Mouse (Mus musculus): ENCODE measurements around the gene Tmprss11b. TPM values are rescaled to one million over a fixed set of nuclear protein-coding genes. Genes with fewer than 3 reads are reported as not detected.

Gene Tmprss11b
- not detected for polyA plus RNA-seq (2014; fragmentation: Illumina TruSeq; extraction: RNeasy Lipid Tissue Mini Kit (QIAGEN cat#74804); ENCODE audit: low read depth, low replicate concordance)

DNA sequence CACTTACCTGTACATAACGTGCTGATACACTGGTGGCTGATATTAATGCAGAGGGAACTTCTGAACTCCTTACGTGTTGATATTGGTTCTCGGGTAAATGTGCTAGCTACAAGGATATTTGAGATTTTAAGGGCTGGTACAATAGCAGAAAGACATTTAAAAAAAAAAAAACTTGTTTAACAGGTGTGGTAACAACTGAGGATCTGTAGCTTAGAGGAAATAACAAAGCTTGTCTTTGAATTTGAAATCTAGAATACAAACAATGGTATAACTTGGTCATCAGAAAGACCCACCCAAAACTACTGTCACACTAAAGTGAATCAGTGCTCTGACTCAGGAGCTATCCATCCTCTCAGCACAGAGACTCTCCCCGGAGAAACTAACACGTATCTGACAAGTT lies at the start of gene Tmprss11b:
Tmprss11b (minus strand) TSS at position 101 of the 400 bp plus-strand sequence.

GRCm38 (mm10) chr5:86632324-86632723 lies 43.8 kb downstream of the Tmprss11b start, which contains the start of gene Tmprss11f:
Gene Tmprss11f, minus strand, starts transcription at chr5:86632424.

Other genes starting within 250 kb of the Tmprss11b start
- gene Tmprss11a, start 207.4 kb downstream of the Tmprss11b start, polyA plus RNA-seq (2014; fragmentation: Illumina TruSeq; extraction: RNeasy Lipid Tissue Mini Kit (QIAGEN cat#74804); ENCODE audit: low read depth, low replicate concordance): not detected
- gene Tmprss11g, start 157.8 kb downstream of the Tmprss11b start, polyA plus RNA-seq (2014; fragmentation: Illumina TruSeq; extraction: RNeasy Lipid Tissue Mini Kit (QIAGEN cat#74804); ENCODE audit: low read depth, low replicate concordance): not detected
- not detected for gene Tmprss11f, start 43.9 kb downstream of the Tmprss11b start, polyA plus RNA-seq (2014; fragmentation: Illumina TruSeq; extraction: RNeasy Lipid Tissue Mini Kit (QIAGEN cat#74804); ENCODE audit: low read depth, low replicate concordance)
- not detected for gene Tmprss11e, start 69.5 kb upstream of the Tmprss11b start, polyA plus RNA-seq (2014; fragmentation: Illumina TruSeq; extraction: RNeasy Lipid Tissue Mini Kit (QIAGEN cat#74804); ENCODE audit: low read depth, low replicate concordance)
- 73.3 TPM for gene Ythdc1, start 127.9 kb upstream of the Tmprss11b start, polyA plus RNA-seq (2014; fragmentation: Illumina TruSeq; extraction: RNeasy Lipid Tissue Mini Kit (QIAGEN cat#74804); ENCODE audit: low read depth, low replicate concordance)
- gene Ugt2b34, start 230.6 kb upstream of the Tmprss11b start, polyA plus RNA-seq (2014; fragmentation: Illumina TruSeq; extraction: RNeasy Lipid Tissue Mini Kit (QIAGEN cat#74804); ENCODE audit: low read depth, low replicate concordance): 1,152 TPM

Measured in liver, adult 10 weeks (tissue).